7 mouse cellular contexts compared by ENCODE assay signal in genomic region chr1:72307317-72307798, GRCm38 (mm10). TPM values are rescaled to one million over a fixed set of nuclear protein-coding genes. Genes with fewer than 3 reads are reported as not detected.
DNase-seq lines count a peak whose midpoint lies in the region; ATAC-seq lines count a peak whose summit lies in the region.

TSS of gene Xrcc5 (plus strand) at chr1:72307421.

- peak within 1 kb of the TSS; percentile 58 for H3K4me3 ChIP-seq in intestine, embryonic 15.5 days (replicated peaks)
- H3K4me3 ChIP-seq in midbrain, embryonic 10.5 days, result peak within 1 kb of the TSS; percentile 63

- peak; percentile 92 to 97 for DNase-seq in adrenal gland, adult (ENCODE audit: inconsistent age in 2 of 2, low spot score in 1 of 2)
- DNase-seq in embryo, embryonic 10.5 days (ENCODE audit: low spot score), result peak; percentile 98
- peak; percentile 86 for DNase-seq in gastrocnemius, postnatal 25 days
- peak; percentile 92 to 97 for DNase-seq in left cerebral cortex, postnatal 25 days (ENCODE audit: low spot score in 2 of 2)
- peak; percentile 94 for DNase-seq in midbrain, embryonic 10.5 days (ENCODE audit: low spot score)
- DNase-seq in right cerebral cortex, postnatal 4 days, result peak; percentile 89

- H3K27ac ChIP-seq in intestine, embryonic 15.5 days, result peak within 1 kb of the TSS; percentile 81
- H3K27ac ChIP-seq in midbrain, embryonic 10.5 days (replicated peaks), result peak within 1 kb of the TSS; percentile 92

- no peaks in the 10 kb centered on the region for H3K36me3 ChIP-seq in intestine, embryonic 15.5 days
- H3K36me3 ChIP-seq in midbrain, embryonic 10.5 days, result peaks cover 15% of the 10 kb centered on the region

- peak within 1 kb of the TSS; percentile 69 for H3K4me2 ChIP-seq in intestine, embryonic 15.5 days (replicated peaks)

- H3K9me3 ChIP-seq in intestine, embryonic 15.5 days, result no peaks in the 10 kb centered on the region
- H3K9me3 ChIP-seq in midbrain, embryonic 10.5 days (replicated peaks), result no peaks in the 10 kb centered on the region

- peak within 1 kb of the TSS; percentile 59 for H3K9ac ChIP-seq in intestine, embryonic 15.5 days

- intact Hi-C loops in left cerebral cortex, postnatal 25 days (cut with DNase I), result loop anchor here (5.0 kb wide), 4 partner anchors 230 to 545 kb away; partner anchors contain the start of genes March4, Rpl37a and Smarcal1

- peak; percentile 99 for ATAC-seq in intestine, embryonic 15.5 days

- H3K27me3 ChIP-seq in intestine, embryonic 15.5 days (replicated peaks), result no peaks in the 10 kb centered on the region
- no peaks in the 10 kb centered on the region for H3K27me3 ChIP-seq in midbrain, embryonic 10.5 days (ENCODE audit: low read depth, poor library complexity, severe bottlenecking)

- WGBS in intestine, embryonic 15.5 days, result under 1% methylated on average over 21 of the region's 21 CpGs
- under 1% methylated on average over 21 of the region's 21 CpGs for WGBS in midbrain, embryonic 10.5 days

- H3K4me1 ChIP-seq in intestine, embryonic 15.5 days (replicated peaks), result no peaks in the 10 kb centered on the region
- H3K4me1 ChIP-seq in midbrain, embryonic 10.5 days, result peaks cover 33% of the 10 kb centered on the region

RNA-seq across cellular contexts. Expression of gene Xrcc5, which starts in this region (rescaled TPM):
- total RNA-seq in gastrocnemius, postnatal 25 days (2021), result 10 to 100 TPM; 14.3 to 20.5 TPM
- 36.7 and 39.2 TPM in 2 replicates for polyA plus RNA-seq in intestine, embryonic 15.5 days (2015; fragmentation: Nextera tagmentation; extraction: Ambion mirVana)
- total RNA-seq in left cerebral cortex, postnatal 25 days (2021), result 10 to 100 TPM; 12.7 to 15.2 TPM
- 46.6 and 48.7 TPM in 2 replicates for polyA plus RNA-seq in midbrain, embryonic 10.5 days (2016; fragmentation: Nextera tagmentation; extraction: Ambion mirVana)

Comparison
In these comparisons a context has a peak if more than half of its experiments do, and no peak if none do; other contexts are left out.
1. Peak in every context shown above with its lines: DNase-seq, ATAC-seq, H3K4me3 ChIP-seq and H3K27ac ChIP-seq.